ENCODE assay signal across 8 mouse cellular contexts in genomic region chr4:10873549-10873919, GRCm38 (mm10). TPM values are rescaled to one million over a fixed set of nuclear protein-coding genes. Genes with fewer than 3 reads are reported as not detected.
DNase-seq lines count a peak whose midpoint lies in the region; ATAC-seq and TF ChIP-seq lines count a peak whose summit lies in the region.

No protein-coding gene starts in this region.

- 1% methylated on average over 8 of the region's 8 CpGs for WGBS in heart, embryonic 12.5 days

- H3K4me3 ChIP-seq in heart, embryonic 12.5 days = peak overlapping the region; percentile 75
- H3K4me3 ChIP-seq in embryonic fibroblast, embryonic 13.5 days (ENCODE audit: insufficient read depth, low read length) = peak overlapping the region; percentile 85
- H3K4me3 ChIP-seq in myocyte = peak overlapping the region; percentile 77

- intact Hi-C loops in heart, postnatal 25 days (cut with DNase I) = no loop called here

- H3K36me3 ChIP-seq in heart, embryonic 12.5 days = no peaks in the 10 kb centered on the region
- H3K36me3 ChIP-seq in myocyte (ENCODE audit: control insufficient read depth, insufficient read depth) = no peaks in the 10 kb centered on the region

- peak overlapping the region; percentile 89 for H3K9ac ChIP-seq in heart, embryonic 12.5 days

- peak overlapping the region; percentile 74 for H3K4me2 ChIP-seq in heart, embryonic 12.5 days
- peak overlapping the region; percentile 88 for H3K4me2 ChIP-seq in myocyte (ENCODE audit: low read depth)

- no peak for TF ChIP-seq CTCF in embryonic fibroblast, embryonic 13.5 days (IDR thresholded peaks at IDR 0.05; ENCODE audit: borderline replicate concordance, insufficient read depth, low read length)

- no peak for TF ChIP-seq POLR2A in embryonic fibroblast, embryonic 13.5 days (IDR thresholded peaks at IDR 0.05; ENCODE audit: low read depth, low read length)
- TF ChIP-seq POLR2A in myocyte (IDR thresholded peaks at IDR 0.05; ENCODE audit: insufficient read length, low read depth) = no peak

- H3ac ChIP-seq in myocyte (ENCODE audit: control insufficient read depth, insufficient read length) = peak overlapping the region; percentile 92

- peak; percentile 25; the same call in 1 of the 2 replicates for ATAC-seq in heart, embryonic 12.5 days (ENCODE audit: insufficient number of reproducible peaks, low FRiP score)
- ATAC-seq in CD4-positive, CD25-positive, alpha-beta regulatory T cell, adult 4 months = peak; percentile 0

- H3K79me2 ChIP-seq in myocyte (ENCODE audit: control insufficient read depth, insufficient read depth) = no peaks in the 10 kb centered on the region

- no peaks in the 10 kb centered on the region for H3K27me3 ChIP-seq in heart, embryonic 12.5 days (replicated peaks)
- H3K27me3 ChIP-seq in myocyte (ENCODE audit: control insufficient read depth, insufficient read depth, insufficient read length) = no peaks in the 10 kb centered on the region

- H3K27ac ChIP-seq in heart, embryonic 12.5 days (ENCODE audit: poor library complexity, severe bottlenecking) = peak overlapping the region; percentile 57; the same call in 1 of the 2 replicates
- 0 out of 2 replicates have a peak overlapping the region, but pooled peaks have one; percentile 19 for H3K27ac ChIP-seq in embryonic fibroblast, embryonic 13.5 days (ENCODE audit: insufficient read depth, low read length)

- peaks cover 8% of the 10 kb centered on the region; the same call in 1 of the 2 replicates for H3K4me1 ChIP-seq in heart, embryonic 12.5 days (replicated peaks)
- 0 out of 2 replicates have a peak, but pooled peaks cover 2% of the 10 kb centered on the region for H3K4me1 ChIP-seq in embryonic fibroblast, embryonic 13.5 days (ENCODE audit: control insufficient read depth, insufficient read depth, low read length)

- no peak for DNase-seq in heart, postnatal 25 days (ENCODE audit: low spot score)
- DNase-seq in kidney, postnatal 10 days = peak; percentile 61
- DNase-seq in thymus, postnatal 4 days = no peak
- DNase-seq in frontal cortex, adult 2 months (ENCODE audit: extremely low spot score in 1 of 2, low spot score in 1 of 2) = no peak

- no peaks in the 10 kb centered on the region for H3K9me3 ChIP-seq in heart, embryonic 12.5 days (replicated peaks)

TF ChIP-seq in myocyte, 11 proteins besides CTCF, POLR2A, EP300 and RAD21:
- TF ChIP-seq E2F4 (IDR thresholded peaks at IDR 0.05; ENCODE audit: insufficient read depth) (no peak), MAX (IDR thresholded peaks at IDR 0.05; ENCODE audit: low read depth) (no peak), REST (IDR thresholded peaks at IDR 0.05; ENCODE audit: insufficient read depth, insufficient read length) (no peak), TCF3 (IDR thresholded peaks at IDR 0.05; ENCODE audit: insufficient read length, low read depth) (no peak), USF1 (IDR thresholded peaks at IDR 0.05; ENCODE audit: low read depth) (no peak), MYOG (IDR thresholded peaks at IDR 0.05; ENCODE audit: control insufficient read depth in 1 of 3, insufficient read depth in 1 of 3, insufficient read length in 2 of 3, low read depth in 2 of 3) (no peak), MYOD1 (IDR thresholded peaks at IDR 0.05; ENCODE audit: control insufficient read depth in 1 of 3, insufficient read length in 2 of 3, low read depth in 2 of 3) (no peak), SRF (IDR thresholded peaks at IDR 0.05; ENCODE audit: control insufficient read depth, insufficient read length, low read depth) (no peak), TCF12 (IDR thresholded peaks at IDR 0.05; ENCODE audit: insufficient read depth, poor library complexity, severe bottlenecking) (no peak), CEBPB (IDR thresholded peaks at IDR 0.05; ENCODE audit: insufficient read depth, poor library complexity, severe bottlenecking) (no peak), POLR2AphosphoS2 (IDR thresholded peaks at IDR 0.05; ENCODE audit: insufficient read length, low read depth) (no peak)

RNA-seq across cellular contexts. Expression of gene 2610301B20Rik, which starts 0.8 kb away (rescaled TPM):
- 23.5 and 24.0 TPM in 2 replicates for polyA plus RNA-seq in heart, embryonic 12.5 days (2016; fragmentation: Nextera tagmentation; extraction: Ambion mirVana)
- 1 to 10 TPM; 5.2 to 5.7 TPM for total RNA-seq in heart, postnatal 25 days (2021)
- polyA plus RNA-seq in CD4-positive, CD25-positive, alpha-beta regulatory T cell, adult 4 months (2017; shearing (Covaris generic)) = 1 to 10 TPM; 6.6 to 8.0 TPM
- polyA plus RNA-seq in embryonic fibroblast, embryonic 13.5 days (2011; ENCODE audit: insufficient read length, low read depth, missing spikeins) = 18.7 and 23.8 TPM in 2 replicates
- polyA plus RNA-seq in myocyte (2012; fragmentation: generic; extraction: Trizol) = 9.5 TPM
- polyA plus RNA-seq in frontal cortex, adult 2 months (2012; rRNA removed) = 48.6 and 48.7 TPM in 2 replicates
